ENCODE assay signal across 1 mouse cellular context in the genomic region with DNA sequence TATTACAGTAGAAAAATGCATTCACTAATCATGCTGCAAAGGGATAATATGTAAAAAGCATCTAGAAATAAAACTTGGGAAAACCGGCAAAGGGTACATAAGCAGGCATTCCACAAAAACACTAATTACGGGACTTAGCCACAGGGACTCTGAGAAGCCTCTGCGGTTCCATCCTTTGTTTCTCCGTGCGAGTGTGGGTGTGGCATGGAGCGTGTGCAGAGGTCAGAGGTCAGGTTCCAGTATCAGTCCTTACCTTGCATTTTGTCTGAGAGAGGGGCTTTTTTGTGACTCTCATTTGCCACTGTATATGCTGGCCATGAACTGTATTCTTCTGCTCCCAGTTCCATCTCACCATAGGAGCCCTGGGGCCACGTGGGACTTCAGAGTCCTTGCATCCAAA.
A peak's percentile ranks its signal among the peaks of the same experiment; 100 is the strongest.
TF ChIP-seq lines count a peak whose summit lies in the region.

No protein-coding gene starts in this region.

TF ChIP-seq in MEL, 35 proteins besides CTCF, POLR2A, EP300 and RAD21:
- no peak for TF ChIP-seq SMC3 (IDR thresholded peaks at IDR 0.05; ENCODE audit: low read depth, low read length)
- TF ChIP-seq POLR2AphosphoS2 (IDR thresholded peaks at IDR 0.05; ENCODE audit: low read length) = 0 out of 2 replicates have a peak, but pooled peaks have one; percentile 40
TF ChIP-seq in MEL: peak in this region for 1.
